Mouse (Mus musculus) G1E (cell line): ENCODE measurements at regions not wholly inside any gene's neighbourhood (a gene's known extent, or its start where the extent isn't known, plus 50 kb on each side); places are given as distances from the start of the nearest gene placed in this dataset.

Experiments used
- CTCF ChIP-seq: IDR thresholded peaks from 2 replicates; pipeline ENCODE4 v1.5.1; 2012; ENCODE audit warnings: low read depth, low read length, inconsistent platforms, mixed read lengths
- GATA1 ChIP-seq: IDR thresholded peaks from 2 replicates; pipeline ENCODE4 v1.6.1; 2012; ENCODE audit warnings: borderline replicate concordance, low read length, inconsistent platforms, mixed read lengths

GRCm38 (mm10) chr17:45232874-45233273, 200.7 kb downstream of the Cdc5l start:
- TF ChIP-seq GATA1 (no peak), CTCF (no peak)
